Mouse (Mus musculus) lung, postnatal 4 days (tissue): ENCODE measurements around the gene Gm49339.
A peak's percentile ranks its signal among the peaks of the same experiment; 100 is the strongest.
"Not testable (repeated sequence)": the region's sequence is repeated elsewhere in the genome, so short reads cannot be mapped to it uniquely, and the experiment has no call there.

ENCODE experiments used
- DNase-seq, 2 experiments: peaks; one replicate each; pipeline ENCODE4 v3.0.0; 2021

Gene Gm49339

DNA sequence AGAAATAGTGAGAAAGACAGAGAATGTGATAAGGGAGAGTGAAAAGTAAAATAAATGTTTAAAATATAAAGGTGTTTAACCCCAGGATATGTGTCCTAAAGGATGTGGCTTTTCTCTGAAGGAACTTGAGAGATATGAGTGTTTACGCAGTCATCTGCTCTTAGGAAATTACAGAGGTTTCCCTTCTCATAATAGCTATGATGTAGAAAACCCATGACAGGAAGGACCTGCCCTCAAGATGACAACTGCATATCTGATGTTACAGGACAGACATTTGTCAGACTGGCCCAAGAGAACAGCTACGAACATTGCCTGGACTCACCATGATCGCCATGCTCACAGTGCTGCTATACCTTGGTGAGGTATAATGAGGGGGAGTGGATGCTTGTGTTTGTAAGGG is at the start of gene Gm49339, which contains the start of gene Lilr4b:
Gene Gm49339 (plus strand): TSS at position 216 of the 400 bp plus-strand sequence.
Gene Lilr4b (plus strand): TSS at position 236 of the 400 bp plus-strand sequence.
- DNase-seq: not testable (repeated sequence)

GRCm38 (mm10) chr10:51432940-51433339 is 47.5 kb upstream of the Gm49339 start:
- no peak for DNase-seq

DNA sequence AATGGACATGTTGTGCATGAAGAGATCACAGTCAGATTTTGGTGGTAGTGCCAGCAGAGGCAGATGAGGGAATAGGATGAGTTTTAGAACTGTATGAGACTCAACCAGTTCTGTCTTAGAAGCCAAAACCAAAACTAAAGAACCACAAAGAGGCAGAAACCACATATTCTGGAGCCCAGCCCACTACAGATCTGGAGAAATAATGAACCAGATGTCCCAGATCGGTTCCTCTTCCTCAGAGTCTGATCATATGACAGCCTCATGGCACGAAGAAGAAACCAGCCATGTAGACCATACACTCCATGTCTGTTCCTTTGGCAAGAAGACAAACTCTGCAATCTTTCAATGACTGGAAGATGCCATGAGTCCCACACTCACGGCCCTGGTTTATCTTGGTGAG is 44.7 kb upstream of the Gm49339 start:
- DNase-seq: no peak

DNA sequence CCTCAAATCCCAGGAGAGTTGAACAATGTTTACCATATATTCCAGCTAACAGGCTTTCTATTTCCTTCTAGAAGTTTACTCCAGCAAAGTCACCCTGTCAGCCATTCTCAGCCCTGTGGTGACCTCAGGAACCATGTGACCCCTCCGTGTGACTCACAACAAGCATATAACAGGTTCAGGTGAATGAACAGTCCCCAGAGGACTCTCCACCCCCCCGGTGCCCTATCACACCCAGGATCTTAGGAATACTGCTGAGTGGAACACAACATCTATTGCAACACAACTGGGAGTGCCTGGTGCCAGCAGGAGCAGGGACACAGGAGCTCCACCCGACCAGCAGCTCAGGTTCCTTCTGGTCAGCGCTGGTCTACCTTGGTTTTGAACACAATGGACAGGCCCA is 28.8 kb upstream of the Gm49339 start:
- DNase-seq: no peak

DNA sequence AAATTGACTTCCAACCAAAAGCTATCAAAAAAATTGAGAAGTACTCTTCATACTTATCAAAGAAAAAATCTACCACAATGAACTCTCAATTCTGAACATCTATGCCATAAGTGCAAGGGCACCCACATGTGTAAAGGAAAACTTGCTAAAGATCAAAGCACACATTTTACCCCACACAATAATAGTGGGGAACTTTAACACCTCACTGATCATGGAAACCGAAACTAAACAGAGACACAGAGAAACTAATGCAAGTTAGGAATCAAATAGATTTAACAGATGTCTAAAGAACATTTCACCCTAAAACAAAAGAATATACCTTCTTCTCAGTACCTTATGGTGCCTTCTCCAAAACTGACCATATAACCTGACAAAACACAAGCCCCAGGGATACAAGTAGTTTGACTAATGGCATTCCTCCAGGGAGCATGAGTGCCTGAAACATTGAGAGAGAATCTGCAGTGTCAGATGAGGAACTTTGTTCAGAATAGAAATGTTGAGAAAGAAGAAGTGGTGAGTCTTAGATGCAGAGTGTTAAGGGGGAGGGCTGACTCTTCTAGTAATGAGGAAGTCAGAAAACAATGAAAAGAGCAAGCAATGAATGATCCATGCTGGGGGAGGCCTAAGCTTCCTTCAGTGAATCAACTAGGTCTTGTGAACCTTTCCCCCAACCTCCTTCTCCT is 26.7 kb upstream of the Gm49339 start:
- DNase-seq: no peak

DNA sequence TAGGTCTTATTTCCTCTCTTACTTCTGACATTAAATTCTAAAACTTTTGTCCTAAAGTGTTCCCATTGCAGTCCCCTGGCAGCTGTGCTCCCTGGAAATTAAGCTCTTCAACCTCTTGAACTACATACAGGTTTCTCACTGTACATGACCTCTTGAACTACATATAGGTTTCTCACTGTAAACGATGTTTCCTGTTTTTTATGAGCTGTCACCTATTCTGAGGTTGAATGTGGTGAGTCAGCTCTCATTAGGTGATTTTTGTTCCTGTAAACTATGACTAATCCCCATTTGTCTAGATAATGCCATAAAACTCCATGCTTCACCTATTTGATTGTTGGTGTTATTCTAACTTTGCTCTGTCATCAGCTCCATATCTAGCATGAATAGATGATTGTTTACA is 26.0 kb upstream of the Gm49339 start:
- DNase-seq: no peak

DNA sequence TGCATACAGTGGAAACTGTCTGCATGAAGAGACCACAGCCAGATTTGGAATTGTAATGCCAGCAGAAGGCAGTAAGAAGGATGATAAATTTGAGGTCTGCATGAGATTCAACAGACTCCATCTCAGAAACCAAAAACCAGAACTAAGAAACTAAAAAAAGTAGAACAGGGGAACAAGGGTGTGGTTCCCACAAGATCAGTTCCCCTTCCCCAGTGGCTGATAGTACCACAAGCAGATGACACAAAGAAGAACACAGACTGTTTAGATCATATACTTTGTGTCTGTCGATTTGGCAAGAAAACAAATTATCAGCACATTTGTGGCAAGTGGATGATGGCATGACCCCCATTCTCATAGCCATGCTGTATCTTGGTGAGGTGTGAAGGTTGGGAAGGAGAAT is 24.6 kb upstream of the Gm49339 start:
- peak in 1 of 2 experiments; percentile 14 for DNase-seq

GRCm38 (mm10) chr10:51456369-51456768 is 24.0 kb upstream of the Gm49339 start:
- DNase-seq: no peak

DNA sequence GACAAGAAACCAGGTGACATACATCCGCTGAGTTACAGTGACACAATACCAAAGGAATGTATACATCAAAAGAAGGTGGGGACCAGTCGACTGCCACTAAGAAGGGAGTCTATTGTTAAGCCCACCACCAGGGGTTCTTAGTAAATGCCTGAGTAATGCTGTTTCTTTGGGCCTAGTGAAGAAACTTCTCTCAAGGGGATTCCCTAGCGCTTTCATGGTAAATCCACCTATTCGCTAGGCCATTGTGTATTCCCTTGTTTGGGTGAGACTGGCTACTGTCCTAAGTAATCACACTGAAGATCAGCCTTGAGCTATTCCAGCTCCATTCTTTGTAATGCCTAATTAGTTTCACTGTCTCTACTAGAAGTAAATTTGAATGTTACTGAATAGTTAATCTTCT is 16.6 kb upstream of the Gm49339 start:
- DNase-seq: not testable (repeated sequence)

- DNase-seq: not testable (repeated sequence)
Observed at GRCm38 (mm10) chr10:51490691-51491090, 10.3 kb downstream of the Gm49339 start, which contains the start of gene Lilrb4a. Gene Lilrb4a, plus strand, starts transcription at chr10:51490956.

DNA sequence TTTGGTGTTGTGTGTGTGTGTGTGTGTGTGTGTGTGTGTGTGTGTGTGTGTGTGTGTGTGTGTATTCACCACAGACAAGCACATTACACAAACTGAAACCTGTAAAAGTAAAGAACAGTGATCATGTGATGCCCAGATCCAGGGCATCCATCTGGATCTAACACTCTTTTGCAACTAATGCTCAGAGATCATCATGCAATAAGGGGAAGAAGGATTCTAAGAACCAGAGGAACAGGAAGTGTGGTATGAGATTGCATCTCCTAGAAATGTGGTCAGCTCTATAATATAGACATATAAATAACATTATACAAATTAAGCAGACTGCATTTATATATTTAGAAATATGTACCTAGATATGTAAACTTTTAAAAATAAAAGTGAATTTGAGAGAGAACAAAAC is 39.6 kb downstream of the Gm49339 start:
- DNase-seq: no peak

- no peak for DNase-seq
Observed at GRCm38 (mm10) chr10:51521453-51521852, 41.0 kb downstream of the Gm49339 start.

- no peak for DNase-seq
Observed at GRCm38 (mm10) chr10:51526090-51526489, 45.7 kb downstream of the Gm49339 start.

GRCm38 (mm10) chr10:51526633-51527032 is 46.2 kb downstream of the Gm49339 start:
- DNase-seq: no peak

- DNase-seq: no peak
Observed at GRCm38 (mm10) chr10:51528840-51529434, 48.5 kb downstream of the Gm49339 start.

GRCm38 (mm10) chr10:51529497-51529896 is 49.1 kb downstream of the Gm49339 start:
- DNase-seq: no peak

DNA sequence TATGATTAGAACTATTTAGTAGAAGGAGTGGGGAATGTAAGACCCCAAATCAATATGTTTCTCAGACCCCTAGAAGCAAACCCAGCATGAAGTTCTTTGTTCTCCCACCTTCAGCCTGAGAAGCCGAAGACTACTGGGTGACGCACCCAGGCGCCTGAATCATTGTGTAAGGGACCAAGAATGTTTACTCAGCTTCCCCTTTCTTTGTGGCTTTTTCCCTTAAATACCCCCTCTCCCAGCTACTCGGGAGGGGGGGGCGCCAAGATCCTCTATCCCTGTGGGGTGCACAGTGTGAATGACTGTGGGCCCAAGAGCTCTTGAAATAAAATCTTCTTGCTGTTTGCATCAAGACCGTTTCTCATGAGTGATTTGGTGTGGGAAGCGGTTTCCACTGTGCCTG is 50.4 kb downstream of the Gm49339 start:
- no peak for DNase-seq
